Mouse (Mus musculus): ENCODE data around the gene Vwa5b2. TPM values are rescaled to one million over a fixed set of nuclear protein-coding genes. Genes with fewer than 3 reads are reported as not detected.
A peak's percentile ranks its signal among the peaks of the same experiment; 100 is the strongest.

The Vwa5b2 gene
- 10 to 100 TPM; 47.6 to 59.3 TPM for total RNA-seq (2021)

DNA sequence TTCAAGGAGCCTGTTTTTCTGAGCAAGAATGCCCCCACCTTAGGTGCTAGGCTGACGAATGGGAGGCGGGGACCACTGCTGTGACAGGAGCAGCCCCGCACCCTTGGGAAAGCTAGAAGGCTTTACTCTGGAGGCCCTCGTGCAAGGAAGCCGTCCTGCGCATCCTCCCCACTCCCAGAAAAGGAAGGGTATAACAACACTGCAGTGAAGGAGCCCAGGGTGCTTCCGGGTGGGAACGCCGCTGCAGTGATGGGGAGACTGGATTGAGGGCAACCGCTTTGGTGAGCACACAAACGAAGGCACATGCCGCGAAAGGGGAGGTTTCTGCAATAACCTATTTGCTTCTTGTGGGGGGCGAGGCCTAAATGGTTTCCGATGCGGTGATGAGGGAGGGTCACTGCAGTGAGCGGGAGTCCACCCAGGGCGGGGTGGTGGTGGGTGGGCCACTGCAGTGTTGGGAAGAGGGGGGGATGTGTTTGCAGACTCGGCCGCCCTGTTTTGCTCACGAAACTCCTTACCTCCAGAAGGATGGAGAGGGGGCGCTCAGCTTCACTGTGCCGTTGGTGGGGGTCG, at the start of gene Vwa5b2:
Gene Vwa5b2, plus strand, starts transcription at position 106 of the 573 bp plus-strand sequence.
- no peak for DNase-seq
- intact Hi-C loops (cut with DNase I): no loop called here

DNA sequence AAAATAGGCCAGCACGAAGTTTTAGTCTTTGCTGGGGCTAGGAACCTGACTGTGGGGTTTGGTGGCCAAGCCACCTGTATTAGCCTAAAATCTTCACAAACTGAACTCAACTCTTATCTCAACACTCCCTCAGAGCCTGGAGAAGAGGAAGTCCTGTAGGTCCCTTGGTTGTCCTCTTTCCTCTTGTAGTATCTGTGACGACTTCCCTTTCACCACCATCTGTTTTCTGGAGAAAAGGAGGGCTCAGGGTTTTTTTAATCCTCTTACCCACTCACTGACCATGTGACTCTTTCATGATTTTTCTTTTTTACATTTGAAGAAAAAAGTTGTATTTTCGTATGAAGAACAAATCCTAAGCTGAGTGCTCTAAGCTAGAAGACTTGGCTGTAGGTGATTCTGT, 49.6 kb upstream of the Vwa5b2 start:
- intact Hi-C loops (cut with DNase I): loop anchor here (10.0 kb wide), 1 partner anchor 105 kb away; no protein-coding TSS in a partner anchor
- DNase-seq: no peak

GRCm38 (mm10) chr16:20540438-20540837, 48.8 kb upstream of the Vwa5b2 start:
- intact Hi-C loops (cut with DNase I): no loop called here
- DNase-seq: no peak

DNA sequence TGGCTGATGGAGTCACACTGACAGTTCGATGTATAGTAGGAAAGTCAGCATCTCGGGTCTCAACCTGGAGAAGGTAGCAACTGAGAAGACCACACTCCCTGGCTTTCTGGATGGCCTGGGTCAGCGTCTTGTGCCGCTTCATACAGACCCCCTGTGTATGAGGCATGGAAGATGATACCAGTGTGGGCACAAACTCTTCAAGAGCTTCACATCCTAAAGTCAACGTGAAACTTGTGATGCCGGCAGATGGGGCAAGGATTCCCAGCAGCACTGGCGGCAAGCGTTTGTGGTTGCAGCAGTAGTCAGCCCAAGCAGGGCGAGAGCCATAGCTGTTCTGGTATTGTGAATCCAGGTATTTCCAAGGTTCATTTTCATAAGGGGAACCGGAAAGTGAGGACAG, 43.6 kb upstream of the Vwa5b2 start:
- intact Hi-C loops (cut with DNase I): no loop called here
- DNase-seq: no peak

DNA sequence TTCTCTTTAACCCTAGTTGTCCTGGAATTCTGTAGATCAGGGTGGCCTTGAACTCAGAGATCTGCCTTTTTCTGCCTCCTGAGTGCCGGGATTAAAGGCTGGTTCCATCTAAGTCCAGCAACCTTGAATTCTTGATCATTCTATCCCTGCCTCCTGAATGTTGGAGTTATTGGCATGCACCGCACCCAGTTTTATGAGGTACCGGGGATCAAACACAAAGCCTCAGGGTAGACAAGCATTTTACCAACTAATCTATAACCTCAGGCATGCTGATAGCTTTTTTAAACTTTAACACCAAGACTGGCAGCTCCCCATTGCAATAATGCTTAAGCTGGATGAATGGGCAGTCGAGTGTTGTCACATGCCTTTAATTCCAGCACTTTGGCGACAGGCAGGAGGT, 41.8 kb upstream of the Vwa5b2 start:
- intact Hi-C loops (cut with DNase I): no loop called here
- no peak for DNase-seq

- intact Hi-C loops (cut with DNase I): no loop called here
- DNase-seq: peak; percentile 99
These were observed 40.9 kb upstream of the Vwa5b2 start, which contains the start of gene Abcf3 for GRCm38 (mm10) chr16:20548096-20548948. Abcf3 (plus strand) TSS chr16:20548577.

GRCm38 (mm10) chr16:20549161-20549560, 40.1 kb upstream of the Vwa5b2 start:
- no peak for DNase-seq
- intact Hi-C loops (cut with DNase I): no loop called here

DNA sequence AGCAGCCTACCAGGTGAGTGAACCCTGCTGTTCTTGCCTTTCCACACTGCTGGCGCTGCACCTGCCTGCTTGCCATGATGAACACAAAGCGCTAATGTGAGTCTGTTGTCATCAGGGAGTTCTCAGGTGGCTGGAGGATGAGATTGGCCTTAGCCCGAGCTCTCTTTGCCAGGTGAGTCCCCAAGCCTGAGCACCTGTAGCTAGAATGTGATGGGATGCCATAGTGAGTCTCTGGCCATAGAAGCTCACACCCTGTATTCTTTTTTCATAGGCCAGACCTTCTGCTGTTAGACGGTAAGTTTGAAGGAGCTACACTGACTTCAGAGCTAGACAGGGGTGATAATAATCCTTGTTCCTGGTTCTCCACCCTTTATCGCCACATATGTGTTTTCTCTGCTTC, 37.6 kb upstream of the Vwa5b2 start:
- no peak for DNase-seq
- intact Hi-C loops (cut with DNase I): no loop called here

- intact Hi-C loops (cut with DNase I): no loop called here
- DNase-seq: no peak
These were observed 36.7 kb upstream of the Vwa5b2 start for GRCm38 (mm10) chr16:20552594-20552993.

DNA sequence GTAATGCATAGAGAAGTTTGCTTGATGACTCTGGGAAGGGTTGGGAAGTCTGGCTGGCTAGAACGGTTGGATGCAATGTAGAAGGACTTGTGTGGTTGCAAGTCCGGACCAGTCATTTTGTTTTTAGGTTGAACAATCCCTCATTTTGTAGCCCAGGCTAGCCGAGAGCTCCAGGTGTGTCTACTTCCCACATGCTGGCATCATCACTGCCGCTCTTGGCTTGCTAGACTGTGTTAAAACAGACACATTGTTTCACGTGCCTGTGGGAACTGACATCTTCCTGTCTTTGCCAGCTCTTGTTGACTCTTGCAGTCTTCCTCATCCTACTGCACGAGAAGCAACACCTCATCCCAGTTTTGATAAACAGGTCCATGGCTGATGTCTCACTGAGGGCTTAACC, 34.3 kb upstream of the Vwa5b2 start:
- intact Hi-C loops (cut with DNase I): no loop called here

DNA sequence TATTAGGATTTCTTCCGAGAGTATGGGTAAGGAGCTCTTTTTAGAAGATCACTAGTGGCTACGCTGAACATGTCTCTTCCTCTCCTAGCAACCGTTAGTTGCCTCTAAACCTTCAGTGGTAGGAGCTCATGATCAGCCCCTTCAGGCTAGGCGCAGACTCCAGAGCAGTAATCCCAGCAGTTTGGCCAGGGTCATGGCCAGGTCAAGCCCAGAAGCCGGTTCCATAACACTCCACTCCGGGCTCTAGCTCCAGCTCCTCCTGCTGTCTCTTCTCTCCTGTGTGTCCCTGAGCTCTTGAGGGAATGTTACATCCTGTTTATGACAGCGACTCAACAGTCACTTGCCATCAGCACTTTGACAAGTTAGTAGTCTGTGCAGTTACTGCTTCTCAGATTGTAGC, 31.9 kb upstream of the Vwa5b2 start:
- intact Hi-C loops (cut with DNase I): no loop called here
- no peak for DNase-seq

More for the DNA sequence above, 34.3 kb upstream of the Vwa5b2 start:
- no peak for DNase-seq

DNA sequence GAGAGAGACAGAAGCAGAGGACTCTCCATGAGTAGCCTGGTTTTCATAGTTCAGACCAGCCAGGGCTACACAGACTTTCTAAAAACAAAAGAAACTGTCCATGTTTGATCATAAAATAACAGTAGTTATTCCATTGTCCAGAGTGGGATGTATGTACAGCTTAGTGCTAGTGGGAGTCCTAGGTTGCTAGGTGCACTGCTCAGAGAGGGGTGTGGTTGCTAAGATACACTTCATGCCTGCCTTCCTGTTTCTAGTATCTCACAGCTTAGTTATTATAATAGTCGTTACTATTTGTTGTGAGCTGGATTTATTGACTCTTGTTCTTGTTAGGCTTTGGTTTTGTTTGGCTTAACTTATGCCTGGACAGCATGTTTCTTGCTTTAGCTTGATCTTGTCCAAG, 24.2 kb upstream of the Vwa5b2 start:
- intact Hi-C loops (cut with DNase I): no loop called here
- no peak for DNase-seq

- DNase-seq: peak; percentile 66
- intact Hi-C loops (cut with DNase I): no loop called here
These were observed 838 bp downstream of the Vwa5b2 start for GRCm38 (mm10) chr16:20589939-20590679.

GRCm38 (mm10) chr16:20590680-20591038, 1.4 kb downstream of the Vwa5b2 start:
- DNase-seq: no peak
- intact Hi-C loops (cut with DNase I): no loop called here

DNA sequence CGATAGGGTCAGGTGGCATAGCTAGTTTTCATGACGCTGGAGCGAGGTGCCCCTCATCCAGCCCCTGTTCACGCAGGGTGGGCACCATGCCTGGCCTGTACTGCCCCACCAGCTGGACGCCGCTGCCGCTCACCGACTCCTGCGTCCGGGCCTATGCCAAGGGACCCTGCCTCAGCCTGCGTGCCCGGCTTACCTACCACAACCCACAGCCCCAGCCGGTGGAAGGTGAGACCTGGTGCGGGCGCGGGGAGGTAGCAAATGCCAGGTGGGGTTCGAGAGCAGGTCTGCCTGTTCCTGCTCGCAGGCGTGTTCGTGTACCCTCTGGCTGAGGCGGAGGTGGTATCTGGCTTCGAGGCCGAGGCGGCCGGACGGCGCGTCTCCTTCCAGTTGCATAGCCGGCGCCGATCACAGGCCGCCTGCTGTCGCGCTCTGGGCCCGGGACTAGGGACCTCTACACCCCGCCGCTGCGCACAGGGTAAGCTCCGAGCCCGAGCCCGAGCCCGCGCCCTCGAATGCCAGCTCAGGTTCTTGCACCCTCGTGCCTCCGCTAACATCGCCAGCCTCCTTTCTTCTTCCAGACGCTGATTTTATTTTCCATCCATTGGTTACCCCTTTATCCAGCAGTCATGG, 1.9 kb downstream of the Vwa5b2 start:
- DNase-seq: peak; percentile 13
- intact Hi-C loops (cut with DNase I): no loop called here

GRCm38 (mm10) chr16:20595060-20595673, 5.9 kb downstream of the Vwa5b2 start:
- intact Hi-C loops (cut with DNase I): no loop called here
- no peak for DNase-seq

- DNase-seq: no peak
- intact Hi-C loops (cut with DNase I): no loop called here
These were observed 6.5 kb downstream of the Vwa5b2 start for GRCm38 (mm10) chr16:20595737-20596136.

DNA sequence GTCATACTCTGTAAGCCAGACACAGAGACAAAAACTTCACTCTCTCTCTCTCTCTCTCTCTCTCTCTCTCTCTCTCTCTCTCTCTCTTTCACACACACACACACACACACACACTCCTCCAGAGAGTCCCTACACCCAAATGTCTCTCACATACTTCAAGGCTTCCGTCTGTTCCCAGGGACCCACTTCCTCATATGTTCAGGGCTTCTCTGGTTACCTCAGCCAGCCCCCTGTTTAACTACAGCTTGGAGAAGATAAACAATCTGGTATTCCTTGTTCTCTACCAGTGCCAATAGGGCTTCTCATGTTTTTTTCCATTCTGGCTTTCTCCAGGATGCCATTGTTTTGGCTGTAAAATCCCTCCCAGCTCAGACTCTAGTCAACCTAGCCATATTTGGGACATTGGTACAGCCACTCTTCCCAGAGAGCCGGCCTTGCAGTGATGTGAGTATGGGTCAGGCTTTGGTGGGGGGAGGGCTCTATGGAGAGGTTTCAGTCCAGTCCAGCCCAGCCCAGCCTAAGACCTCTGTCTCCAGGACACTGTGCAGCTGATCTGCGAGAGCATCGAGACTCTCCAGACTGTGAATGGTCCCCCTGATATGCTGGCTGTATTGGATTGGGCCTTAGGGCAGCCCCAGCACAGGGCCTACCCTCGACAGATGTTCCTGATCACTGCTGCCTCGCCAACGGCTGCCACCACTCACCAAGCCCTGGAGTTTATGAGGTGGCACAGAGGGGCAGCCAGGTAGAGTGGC, 7.6 kb downstream of the Vwa5b2 start:
- DNase-seq: no peak
- intact Hi-C loops (cut with DNase I): no loop called here

DNA sequence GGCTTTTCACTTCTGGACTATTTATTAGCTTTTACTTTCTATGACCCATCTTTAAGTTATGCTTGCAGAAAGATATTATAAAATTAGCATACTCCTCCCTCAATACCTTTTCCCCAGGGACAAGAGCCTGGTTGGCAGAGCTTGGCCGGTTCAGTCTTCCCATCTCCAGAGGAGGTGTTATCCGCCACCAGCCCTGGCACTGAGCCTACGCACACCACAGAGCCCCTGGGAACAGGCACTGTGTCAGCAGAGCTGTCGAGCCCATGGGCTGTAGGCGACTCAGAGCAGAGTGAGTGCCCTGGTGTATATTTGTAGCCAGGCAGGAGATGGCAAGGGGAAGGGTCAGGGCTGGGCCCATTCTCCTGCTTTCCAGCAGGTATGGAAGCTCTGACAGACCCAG, 11.2 kb downstream of the Vwa5b2 start:
- peak; percentile 48 for DNase-seq
- intact Hi-C loops (cut with DNase I): no loop called here

GRCm38 (mm10) chr16:20604705-20605104, 15.4 kb downstream of the Vwa5b2 start:
- intact Hi-C loops (cut with DNase I): no loop called here
- peak; percentile 42 for DNase-seq
